Mouse (Mus musculus) forelimb bud, embryonic 11.5 days (tissue): ENCODE measurements around the gene Tcta.
"Not testable (repeated sequence)": the region's sequence is repeated elsewhere in the genome, so short reads cannot be mapped to it uniquely, and the experiment has no call there.

Experiments used
- DNase-seq: peaks from one replicate; pipeline ENCODE4 v3.0.0-alpha.2; 2012; ENCODE audit warnings: low read depth, low spot score

Tcta gene

GRCm38 (mm10) chr9:108305629-108306520, at the start of gene Tcta, which contains the start of gene Rhoa:
Gene Tcta, minus strand, starts transcription at chr9:108306160.
Gene Rhoa, plus strand, starts transcription at chr9:108306129.
- peak; percentile 100 for DNase-seq

GRCm38 (mm10) chr9:108349727-108350126, 43.8 kb upstream of the Tcta start:
- DNase-seq, result no peak

GRCm38 (mm10) chr9:108348290-108348680, 42.3 kb upstream of the Tcta start:
- no peak for DNase-seq

- peak; percentile 87 for DNase-seq
Observed at GRCm38 (mm10) chr9:108347540-108348289, 41.8 kb upstream of the Tcta start, which contains the start of gene Usp4. Gene Usp4, plus strand, starts transcription at chr9:108347853.

- DNase-seq, result no peak
Observed at GRCm38 (mm10) chr9:108347024-108347423, 41.1 kb upstream of the Tcta start.

- DNase-seq, result no peak
Observed at GRCm38 (mm10) chr9:108344471-108344870, 38.5 kb upstream of the Tcta start.

- DNase-seq, result no peak
Observed at GRCm38 (mm10) chr9:108343835-108344234, 37.9 kb upstream of the Tcta start.

- no peak for DNase-seq
Observed at GRCm38 (mm10) chr9:108343331-108343730, 37.4 kb upstream of the Tcta start.

GRCm38 (mm10) chr9:108342301-108342831, 36.4 kb upstream of the Tcta start:
- no peak for DNase-seq

GRCm38 (mm10) chr9:108341801-108342200, 35.8 kb upstream of the Tcta start:
- DNase-seq, result no peak

GRCm38 (mm10) chr9:108341139-108341475, 35.1 kb upstream of the Tcta start:
- DNase-seq, result no peak

GRCm38 (mm10) chr9:108340258-108341138, 34.5 kb upstream of the Tcta start:
- no peak for DNase-seq

- no peak for DNase-seq
Observed at GRCm38 (mm10) chr9:108339886-108340257, 33.9 kb upstream of the Tcta start.

- DNase-seq, result peak; percentile 94
Observed at GRCm38 (mm10) chr9:108338886-108339781, 33.2 kb upstream of the Tcta start, which contains the start of gene Gpx1. Gene Gpx1, plus strand, starts transcription at chr9:108338903.

- no peak for DNase-seq
Observed at GRCm38 (mm10) chr9:108338551-108338885, 32.6 kb upstream of the Tcta start.

GRCm38 (mm10) chr9:108337848-108338550, 32.0 kb upstream of the Tcta start:
- no peak for DNase-seq

- no peak for DNase-seq
Observed at GRCm38 (mm10) chr9:108325811-108326210, 19.9 kb upstream of the Tcta start.

- no peak for DNase-seq
Observed at GRCm38 (mm10) chr9:108324784-108325183, 18.8 kb upstream of the Tcta start.

GRCm38 (mm10) chr9:108322054-108322453, 16.1 kb upstream of the Tcta start:
- not testable (repeated sequence) for DNase-seq

GRCm38 (mm10) chr9:108318462-108318861, 12.5 kb upstream of the Tcta start:
- no peak for DNase-seq
